Mouse (Mus musculus): ENCODE measurements around the gene Pcbp1. TPM values are rescaled to one million over a fixed set of nuclear protein-coding genes. Genes with fewer than 3 reads are reported as not detected.
"Not testable (repeated sequence)": the region's sequence is repeated elsewhere in the genome, so short reads cannot be mapped to it uniquely, and the experiment has no call there.

The Pcbp1 gene
- total RNA-seq, 1 experiment from 2014 or later, result 52.3 TPM

- ATAC-seq (replicated peaks; ENCODE audit: insufficient number of reproducible peaks, low FRiP score, low TSS enrichment, poor library complexity, severe bottlenecking), result no peak
Observed at GRCm38 (mm10) chr6:86497942-86498732, 28.0 kb downstream of the Pcbp1 start.

GRCm38 (mm10) chr6:86497071-86497815 lies 28.9 kb downstream of the Pcbp1 start:
- peak; percentile 24; the same call in 1 of the 2 replicates for ATAC-seq (replicated peaks; ENCODE audit: insufficient number of reproducible peaks, low FRiP score, low TSS enrichment, poor library complexity, severe bottlenecking)

- ATAC-seq (replicated peaks; ENCODE audit: insufficient number of reproducible peaks, low FRiP score, low TSS enrichment, poor library complexity, severe bottlenecking), result no peak
Observed at GRCm38 (mm10) chr6:86496585-86496984, 29.5 kb downstream of the Pcbp1 start.

GRCm38 (mm10) chr6:86496127-86496526 lies 30.0 kb downstream of the Pcbp1 start:
- ATAC-seq (replicated peaks; ENCODE audit: insufficient number of reproducible peaks, low FRiP score, low TSS enrichment, poor library complexity, severe bottlenecking), result no peak

GRCm38 (mm10) chr6:86495661-86496060 lies 30.5 kb downstream of the Pcbp1 start:
- no peak for ATAC-seq (replicated peaks; ENCODE audit: insufficient number of reproducible peaks, low FRiP score, low TSS enrichment, poor library complexity, severe bottlenecking)

- no peak for ATAC-seq (replicated peaks; ENCODE audit: insufficient number of reproducible peaks, low FRiP score, low TSS enrichment, poor library complexity, severe bottlenecking)
Observed at GRCm38 (mm10) chr6:86494767-86495166, 31.4 kb downstream of the Pcbp1 start.

GRCm38 (mm10) chr6:86493469-86494263 lies 32.5 kb downstream of the Pcbp1 start:
- ATAC-seq (replicated peaks; ENCODE audit: insufficient number of reproducible peaks, low FRiP score, low TSS enrichment, poor library complexity, severe bottlenecking), result 0 out of 2 replicates have a peak, but pooled peaks have one; percentile 29

- ATAC-seq (replicated peaks; ENCODE audit: insufficient number of reproducible peaks, low FRiP score, low TSS enrichment, poor library complexity, severe bottlenecking), result not testable (repeated sequence)
Observed at GRCm38 (mm10) chr6:86490413-86490812, 35.7 kb downstream of the Pcbp1 start.

- peak; percentile 55 for ATAC-seq (replicated peaks; ENCODE audit: insufficient number of reproducible peaks, low FRiP score, low TSS enrichment, poor library complexity, severe bottlenecking)
Observed at GRCm38 (mm10) chr6:86489945-86490344, 36.2 kb downstream of the Pcbp1 start.

- no peak for ATAC-seq (replicated peaks; ENCODE audit: insufficient number of reproducible peaks, low FRiP score, low TSS enrichment, poor library complexity, severe bottlenecking)
Observed at GRCm38 (mm10) chr6:86488149-86488485, 38.0 kb downstream of the Pcbp1 start.

GRCm38 (mm10) chr6:86487358-86488148 lies 38.6 kb downstream of the Pcbp1 start:
- peak; percentile 91 for ATAC-seq (replicated peaks; ENCODE audit: insufficient number of reproducible peaks, low FRiP score, low TSS enrichment, poor library complexity, severe bottlenecking)

GRCm38 (mm10) chr6:86485943-86486640 lies 40.0 kb downstream of the Pcbp1 start:
- no peak for ATAC-seq (replicated peaks; ENCODE audit: insufficient number of reproducible peaks, low FRiP score, low TSS enrichment, poor library complexity, severe bottlenecking)

- no peak for ATAC-seq (replicated peaks; ENCODE audit: insufficient number of reproducible peaks, low FRiP score, low TSS enrichment, poor library complexity, severe bottlenecking)
Observed at GRCm38 (mm10) chr6:86481871-86482270, 44.2 kb downstream of the Pcbp1 start.

- ATAC-seq (replicated peaks; ENCODE audit: insufficient number of reproducible peaks, low FRiP score, low TSS enrichment, poor library complexity, severe bottlenecking), result no peak
Observed at GRCm38 (mm10) chr6:86480189-86480831, 45.8 kb downstream of the Pcbp1 start.

- ATAC-seq (replicated peaks; ENCODE audit: insufficient number of reproducible peaks, low FRiP score, low TSS enrichment, poor library complexity, severe bottlenecking), result no peak
Observed at GRCm38 (mm10) chr6:86479816-86480188, 46.3 kb downstream of the Pcbp1 start.

- ATAC-seq (replicated peaks; ENCODE audit: insufficient number of reproducible peaks, low FRiP score, low TSS enrichment, poor library complexity, severe bottlenecking), result no peak
Observed at GRCm38 (mm10) chr6:86479311-86479710, 46.8 kb downstream of the Pcbp1 start.

GRCm38 (mm10) chr6:86476931-86477330 lies 49.2 kb downstream of the Pcbp1 start:
- ATAC-seq (replicated peaks; ENCODE audit: insufficient number of reproducible peaks, low FRiP score, low TSS enrichment, poor library complexity, severe bottlenecking), result no peak
